Mouse (Mus musculus): Measurements from ENCODE around the gene Arl4d.
"Not testable (repeated sequence)": the region's sequence is repeated elsewhere in the genome, so short reads cannot be mapped to it uniquely, and the experiment has no call there.

- not testable (repeated sequence) for TF ChIP-seq POLR2A (IDR thresholded peaks at IDR 0.05; ENCODE audit: low read depth, low read length); CTCF (conservative IDR thresholded peaks at IDR 0.05; ENCODE audit: insufficient read depth, insufficient read length, low read depth, low read length)
Observed at GRCm38 (mm10) chr11:101628733-101629417, 36.5 kb upstream of the Arl4d start.
